Mouse (Mus musculus): ENCODE results near the gene Stoml2. TPM values are rescaled to one million over a fixed set of nuclear protein-coding genes. Genes with fewer than 3 reads are reported as not detected.
A peak's percentile ranks its signal among the peaks of the same experiment; 100 is the strongest.

Gene Stoml2
- polyA plus RNA-seq, 1 experiment from 2014 or later, result 340 TPM

- TF ChIP-seq CTCF (IDR thresholded peaks at IDR 0.05; ENCODE audit: low read depth), result no peak
- H3K27me3 ChIP-seq (ENCODE audit: insufficient read depth, low read length), result no peaks in the 10 kb centered on the region
- H3K9ac ChIP-seq, result peak overlapping the region; percentile 80
- ATAC-seq (ENCODE audit: insufficient read depth) (no peak; the same call in 1 of the 2 replicates), DNase-seq (no peak)
- H3K9me3 ChIP-seq (ENCODE audit: low read depth, low read length), result no peaks in the 10 kb centered on the region
- peak overlapping the region; percentile 63 for H3K4me3 ChIP-seq (ENCODE audit: low read depth, low read length)
- WGBS, result 4% methylated on average over 11 of the region's 11 CpGs
- peak overlapping the region; percentile 81 for H3K4me2 ChIP-seq
- peaks cover 16% of the 10 kb centered on the region for H3K36me3 ChIP-seq (ENCODE audit: insufficient read depth)
- peaks cover 6% of the 10 kb centered on the region for H3K4me1 ChIP-seq (ENCODE audit: insufficient read depth)
- peak overlapping the region; percentile 44 for H3K27ac ChIP-seq (ENCODE audit: low read depth)
These were observed 8.1 kb upstream of the Stoml2 start for GRCm38 (mm10) chr4:43039609-43040008.

DNA sequence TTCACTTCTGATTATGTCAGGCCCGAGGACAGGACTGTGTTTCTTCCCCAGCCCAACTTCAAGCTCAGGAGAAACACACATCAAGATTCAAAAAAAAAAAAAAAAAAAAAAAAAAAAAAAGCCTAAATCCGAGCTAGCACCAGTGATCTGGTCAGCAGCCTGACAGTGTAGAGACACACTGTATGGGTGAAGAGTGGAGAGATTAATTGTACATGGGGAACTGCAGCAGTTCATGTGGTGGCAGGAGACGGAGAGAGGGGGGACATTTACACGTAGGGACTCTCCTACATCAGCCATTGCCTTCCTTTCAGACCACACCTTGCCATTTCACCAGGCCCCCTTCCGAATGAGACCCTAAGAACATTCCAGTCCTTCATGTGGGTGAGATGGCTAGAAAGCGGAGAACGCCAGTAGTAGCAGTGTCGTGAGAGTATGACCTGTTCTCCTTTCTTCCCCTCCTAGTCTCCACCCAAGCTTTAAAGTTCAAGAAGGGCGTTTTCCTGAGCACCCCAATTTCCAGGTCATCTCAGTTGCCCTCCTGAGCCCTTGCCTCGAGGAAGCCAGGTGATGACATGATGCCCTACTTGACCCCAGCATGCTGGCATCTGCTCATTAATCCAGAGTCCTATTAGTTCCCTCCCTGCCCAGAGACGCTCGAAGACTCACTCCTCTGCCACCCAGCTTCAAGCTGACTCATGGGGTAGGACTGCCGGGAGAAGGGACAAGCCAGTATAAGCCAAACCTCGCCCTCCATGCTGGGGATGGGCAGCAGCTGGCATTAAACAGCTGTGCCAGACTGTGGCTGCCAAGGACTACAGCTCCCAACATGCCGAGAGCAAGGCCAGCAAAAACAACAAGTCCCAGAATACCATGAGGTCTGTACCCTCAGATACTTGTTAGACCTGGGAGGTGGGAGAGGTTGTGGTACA is 7.3 kb upstream of the Stoml2 start:
- peak overlapping the region; percentile 81 for H3K4me2 ChIP-seq
- no peaks in the 10 kb centered on the region for H3K27me3 ChIP-seq (ENCODE audit: insufficient read depth, low read length)
- ATAC-seq (ENCODE audit: insufficient read depth), result no peak
- H3K4me1 ChIP-seq (ENCODE audit: insufficient read depth), result peaks cover 5% of the 10 kb centered on the region; the same call in 1 of the 2 replicates
- WGBS, result 49% methylated on average over 15 of the region's 15 CpGs
- H3K9ac ChIP-seq, result peak overlapping the region; percentile 80
- H3K36me3 ChIP-seq (ENCODE audit: insufficient read depth), result peaks cover 22% of the 10 kb centered on the region
- H3K27ac ChIP-seq (ENCODE audit: low read depth), result peak overlapping the region; percentile 19; the same call in 1 of the 2 replicates
- no peaks in the 10 kb centered on the region for H3K9me3 ChIP-seq (ENCODE audit: low read depth, low read length)
- no peak for TF ChIP-seq CTCF (IDR thresholded peaks at IDR 0.05; ENCODE audit: low read depth)
- H3K4me3 ChIP-seq (ENCODE audit: low read depth, low read length), result peak overlapping the region; percentile 63
- DNase-seq, result peak; percentile 27

DNA sequence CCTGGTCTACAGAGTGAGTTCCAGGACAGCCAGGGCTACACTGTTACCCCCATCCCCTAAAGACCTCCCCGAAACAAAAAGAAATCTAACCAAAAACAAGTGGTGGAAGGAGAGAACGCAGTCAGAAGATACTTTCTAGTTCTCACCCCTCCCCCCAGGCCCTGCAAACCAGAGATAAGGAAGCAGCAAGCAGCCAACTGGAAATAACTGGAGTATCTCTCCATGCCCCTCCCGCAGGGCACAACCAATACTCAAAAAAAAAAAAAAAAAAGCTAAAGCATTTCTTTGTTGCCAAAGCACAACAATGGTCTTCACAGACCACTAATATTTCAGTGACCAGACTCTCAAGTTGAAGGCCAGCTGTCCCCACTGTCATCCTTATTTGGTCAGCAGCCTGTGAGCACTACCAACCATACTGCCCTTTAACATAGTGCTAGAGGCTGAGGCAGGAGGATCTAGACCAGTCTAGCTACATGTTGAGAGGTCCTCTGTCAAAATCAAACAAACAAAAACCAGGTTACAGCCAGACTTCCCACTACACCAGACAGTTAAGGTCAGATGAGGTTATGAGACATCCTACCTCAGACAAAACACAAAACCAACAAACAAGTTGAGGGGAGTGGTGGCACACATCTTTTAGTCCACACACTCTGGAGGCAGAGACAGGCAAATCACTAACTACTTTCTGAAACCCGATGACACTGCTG is 6.5 kb upstream of the Stoml2 start:
- no peak overlapping the region; the same call in 1 of the 2 replicates for H3K4me3 ChIP-seq (ENCODE audit: low read depth, low read length)
- H3K4me2 ChIP-seq, result peak overlapping the region; percentile 81; the same call in 1 of the 2 replicates
- ATAC-seq (ENCODE audit: insufficient read depth) (no peak), DNase-seq (no peak)
- H3K9ac ChIP-seq, result no peak overlapping the region
- H3K27me3 ChIP-seq (ENCODE audit: insufficient read depth, low read length), result no peaks in the 10 kb centered on the region
- no peak for TF ChIP-seq CTCF (IDR thresholded peaks at IDR 0.05; ENCODE audit: low read depth)
- peaks cover 5% of the 10 kb centered on the region; the same call in 1 of the 2 replicates for H3K4me1 ChIP-seq (ENCODE audit: insufficient read depth)
- H3K9me3 ChIP-seq (ENCODE audit: low read depth, low read length), result no peaks in the 10 kb centered on the region
- H3K36me3 ChIP-seq (ENCODE audit: insufficient read depth), result peaks cover 29% of the 10 kb centered on the region
- WGBS, result 47% methylated on average over 4 of the region's 4 CpGs
- H3K27ac ChIP-seq (ENCODE audit: low read depth), result peak overlapping the region; percentile 7; the same call in 1 of the 2 replicates

- H3K9me3 ChIP-seq (ENCODE audit: low read depth, low read length), result no peaks in the 10 kb centered on the region
- no peak for TF ChIP-seq CTCF (IDR thresholded peaks at IDR 0.05; ENCODE audit: low read depth)
- H3K4me3 ChIP-seq (ENCODE audit: low read depth, low read length), result no peak overlapping the region
- no peak overlapping the region for H3K9ac ChIP-seq
- 86% methylated on average over 10 of the region's 10 CpGs for WGBS
- H3K27ac ChIP-seq (ENCODE audit: low read depth), result no peak overlapping the region
- no peak for DNase-seq
- no peak for ATAC-seq (ENCODE audit: insufficient read depth)
- H3K36me3 ChIP-seq (ENCODE audit: insufficient read depth), result peaks cover 29% of the 10 kb centered on the region
- no peak overlapping the region for H3K4me2 ChIP-seq
- H3K4me1 ChIP-seq (ENCODE audit: insufficient read depth), result peaks cover 10% of the 10 kb centered on the region; the same call in 1 of the 2 replicates
- H3K27me3 ChIP-seq (ENCODE audit: insufficient read depth, low read length), result no peaks in the 10 kb centered on the region
These were observed 4.8 kb upstream of the Stoml2 start for GRCm38 (mm10) chr4:43036356-43036755.

- no peak for TF ChIP-seq CTCF (IDR thresholded peaks at IDR 0.05; ENCODE audit: low read depth)
- Histone ChIP-seq H3K27me3 (ENCODE audit: insufficient read depth, low read length) (no peaks in the 10 kb centered on the region), H3K27ac (ENCODE audit: low read depth) (no peak overlapping the region), H3K9me3 (ENCODE audit: low read depth, low read length) (no peaks in the 10 kb centered on the region), H3K4me3 (ENCODE audit: low read depth, low read length) (no peak overlapping the region), H3K4me2 (no peak overlapping the region), H3K36me3 (ENCODE audit: insufficient read depth) (peaks cover 29% of the 10 kb centered on the region), H3K4me1 (ENCODE audit: insufficient read depth) (peaks cover 10% of the 10 kb centered on the region; the same call in 1 of the 2 replicates), H3K9ac (no peak overlapping the region)
- 88% methylated on average over 6 of the region's 6 CpGs for WGBS
- ATAC-seq (ENCODE audit: insufficient read depth) (no peak), DNase-seq (no peak)
These were observed 4.3 kb upstream of the Stoml2 start for GRCm38 (mm10) chr4:43035851-43036250.

DNA sequence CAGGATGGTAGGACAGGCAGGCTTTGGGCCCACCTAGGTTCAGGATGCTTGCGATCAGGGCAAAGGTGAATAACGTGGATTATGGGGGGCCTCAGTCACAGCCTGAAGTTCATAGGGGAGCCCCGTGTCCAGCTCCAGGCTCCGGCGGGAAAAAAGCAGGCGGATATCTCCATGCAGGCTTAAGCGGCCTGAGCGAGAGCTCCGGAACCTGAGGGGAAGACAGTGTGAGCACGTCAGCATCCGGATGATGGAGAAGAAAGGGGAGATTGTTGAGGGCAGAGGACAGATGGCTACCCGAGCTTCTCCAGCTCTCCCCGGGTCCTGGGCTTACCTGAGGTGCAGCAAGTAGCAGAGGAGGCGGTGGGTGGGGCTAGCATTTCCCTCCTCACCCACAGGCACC is 2.0 kb upstream of the Stoml2 start:
- WGBS, result 79% methylated on average over 14 of the region's 14 CpGs
- ATAC-seq (ENCODE audit: insufficient read depth) (no peak), DNase-seq (no peak)
- Histone ChIP-seq H3K27ac (ENCODE audit: low read depth) (no peak overlapping the region), H3K4me2 (no peak overlapping the region), H3K4me3 (ENCODE audit: low read depth, low read length) (no peak overlapping the region), H3K36me3 (ENCODE audit: insufficient read depth) (peaks cover 45% of the 10 kb centered on the region), H3K27me3 (ENCODE audit: insufficient read depth, low read length) (no peaks in the 10 kb centered on the region), H3K9me3 (ENCODE audit: low read depth, low read length) (no peaks in the 10 kb centered on the region), H3K9ac (no peak overlapping the region), H3K4me1 (ENCODE audit: insufficient read depth) (peaks cover 5% of the 10 kb centered on the region; the same call in 1 of the 2 replicates)
- no peak for TF ChIP-seq CTCF (IDR thresholded peaks at IDR 0.05; ENCODE audit: low read depth)

DNA sequence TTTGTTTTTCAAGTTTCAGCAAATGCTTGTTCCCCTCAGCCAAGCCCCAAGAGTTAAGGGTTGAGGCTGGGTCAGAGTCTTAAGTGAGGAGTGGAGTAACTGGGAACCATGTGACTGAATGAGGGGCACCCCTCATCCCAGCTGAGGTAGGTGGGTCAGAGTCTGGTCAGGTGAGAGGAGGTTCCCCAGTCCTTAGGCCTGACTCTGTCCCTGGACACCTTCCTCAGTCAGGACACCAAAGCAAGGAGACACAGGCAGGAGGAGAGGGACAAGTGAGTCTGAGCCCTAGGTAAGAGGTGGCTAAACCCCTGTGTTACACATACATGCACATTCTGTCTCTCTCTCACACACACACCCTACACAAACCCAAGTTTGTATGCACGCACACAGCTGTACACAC is 991 bp upstream of the Stoml2 start:
- Histone ChIP-seq H3K9ac (no peak overlapping the region), H3K36me3 (ENCODE audit: insufficient read depth) (peaks cover 55% of the 10 kb centered on the region), H3K4me2 (no peak overlapping the region), H3K4me1 (ENCODE audit: insufficient read depth) (peaks cover 5% of the 10 kb centered on the region; the same call in 1 of the 2 replicates), H3K27me3 (ENCODE audit: insufficient read depth, low read length) (no peaks in the 10 kb centered on the region), H3K4me3 (ENCODE audit: low read depth, low read length) (no peak overlapping the region), H3K9me3 (ENCODE audit: low read depth, low read length) (no peaks in the 10 kb centered on the region), H3K27ac (ENCODE audit: low read depth) (no peak overlapping the region)
- DNase-seq (no peak), ATAC-seq (ENCODE audit: insufficient read depth) (no peak)
- no peak for TF ChIP-seq CTCF (IDR thresholded peaks at IDR 0.05; ENCODE audit: low read depth)
- 90% methylated on average over 1 of the region's 1 CpGs for WGBS

Measured in lung, embryonic 14.5 days (tissue).